Mouse (Mus musculus): ENCODE measurements around the gene Traf3.

DNA sequence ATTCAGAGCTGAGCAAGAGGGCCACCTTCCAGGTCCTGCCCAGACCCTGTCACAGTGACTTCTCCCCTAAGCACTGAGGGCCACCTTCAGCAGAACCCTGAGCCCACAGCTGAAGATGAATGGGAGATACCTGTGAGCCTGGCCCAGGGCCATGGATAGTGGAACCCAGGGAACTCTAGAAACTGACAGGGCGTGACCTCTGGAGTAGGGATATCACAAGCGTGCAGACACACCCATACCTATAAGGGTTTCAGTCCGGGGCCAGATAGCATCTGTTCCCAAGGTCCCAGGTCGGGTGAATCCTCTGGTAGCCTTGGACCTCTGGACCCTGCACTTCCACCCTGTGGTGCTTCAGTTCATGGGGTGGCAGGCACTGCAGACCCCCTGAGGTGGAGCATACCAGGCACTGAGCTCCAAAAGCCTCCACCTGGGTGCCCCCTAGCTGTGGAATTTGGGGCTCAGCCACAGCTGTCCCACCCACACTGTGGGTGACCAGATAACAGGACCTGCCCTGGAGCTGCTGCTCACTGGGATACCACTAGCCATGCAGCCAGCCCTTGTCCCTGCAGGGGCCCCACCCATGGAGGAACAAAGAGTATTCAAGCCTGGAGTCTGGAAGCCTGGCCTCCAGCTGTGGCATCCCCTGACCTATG, 101.6 kb downstream of the Traf3 start:
- TF ChIP-seq EP300 (optimal IDR thresholded peaks at IDR 0.05) (no peak), CTCF (IDR thresholded peaks at IDR 0.05; ENCODE audit: low read depth) (no peak)

Measured in stomach, postnatal 0 days (tissue).